Mouse (Mus musculus): Measurements from ENCODE around the gene Tenm4. TPM values are rescaled to one million over a fixed set of nuclear protein-coding genes. Genes with fewer than 3 reads are reported as not detected.

The Tenm4 gene
- polyA plus RNA-seq, 1 experiment from 2014 or later, result 48.9 TPM

- Histone ChIP-seq H3K9me3 (replicated peaks; ENCODE audit: control insufficient read depth, low read length) (no peaks in the 10 kb centered on the region), H3K27ac (ENCODE audit: low read depth, low read length) (peak overlapping the region; percentile 70), H3K4me2 (ENCODE audit: low read length) (no peak overlapping the region), H3K36me3 (ENCODE audit: control insufficient read depth, insufficient read depth, low read length) (peaks cover 50% of the 10 kb centered on the region), H3K4me3 (ENCODE audit: low read depth, low read length) (no peak overlapping the region), H3K27me3 (replicated peaks; ENCODE audit: control insufficient read depth, insufficient read depth, low read length) (no peaks in the 10 kb centered on the region), H3K4me1 (ENCODE audit: control insufficient read depth, insufficient read depth, low read length) (peaks cover 12% of the 10 kb centered on the region), H3K9ac (ENCODE audit: low read length) (no peak overlapping the region)
- ATAC-seq (peak; percentile 57), DNase-seq (ENCODE audit: low spot score) (peak; percentile 64)
- whole genome bisulfite sequencing, result 31% methylated on average over 7 of the region's 7 CpGs
Measured at GRCm38 (mm10) chr7:96890035-96890621, 719.1 kb downstream of the Tenm4 start.

- peaks cover 50% of the 10 kb centered on the region for H3K36me3 ChIP-seq (ENCODE audit: control insufficient read depth, insufficient read depth, low read length)
- H3K4me3 ChIP-seq (ENCODE audit: low read depth, low read length), result no peak overlapping the region
- 78% methylated on average over 10 of the region's 10 CpGs for WGBS
- no peak overlapping the region for H3K9ac ChIP-seq (ENCODE audit: low read length)
- H3K27me3 ChIP-seq (replicated peaks; ENCODE audit: control insufficient read depth, insufficient read depth, low read length), result no peaks in the 10 kb centered on the region
- no peak for DNase-seq (ENCODE audit: low spot score)
- H3K27ac ChIP-seq (ENCODE audit: low read depth, low read length), result no peak overlapping the region
- peaks cover 12% of the 10 kb centered on the region for H3K4me1 ChIP-seq (ENCODE audit: control insufficient read depth, insufficient read depth, low read length)
- H3K4me2 ChIP-seq (ENCODE audit: low read length), result no peak overlapping the region
- no peak for ATAC-seq
- H3K9me3 ChIP-seq (replicated peaks; ENCODE audit: control insufficient read depth, low read length), result no peaks in the 10 kb centered on the region
Measured at GRCm38 (mm10) chr7:96890987-96891386, 719.9 kb downstream of the Tenm4 start.

- Histone ChIP-seq H3K9me3 (replicated peaks; ENCODE audit: control insufficient read depth, low read length) (no peaks in the 10 kb centered on the region), H3K27ac (ENCODE audit: low read depth, low read length) (peak overlapping the region; percentile 83), H3K4me1 (ENCODE audit: control insufficient read depth, insufficient read depth, low read length) (peaks cover 25% of the 10 kb centered on the region), H3K4me3 (ENCODE audit: low read depth, low read length) (no peak overlapping the region), H3K36me3 (ENCODE audit: control insufficient read depth, insufficient read depth, low read length) (peaks cover 56% of the 10 kb centered on the region), H3K4me2 (ENCODE audit: low read length) (no peak overlapping the region), H3K9ac (ENCODE audit: low read length) (no peak overlapping the region), H3K27me3 (replicated peaks; ENCODE audit: control insufficient read depth, insufficient read depth, low read length) (no peaks in the 10 kb centered on the region)
- DNase-seq (ENCODE audit: low spot score) (peak; percentile 65), ATAC-seq (peak; percentile 76)
- 55% methylated on average over 10 of the region's 10 CpGs for WGBS
Measured at GRCm38 (mm10) chr7:96899036-96899569, 728.1 kb downstream of the Tenm4 start.

GRCm38 (mm10) chr7:96902183-96902582, 731.1 kb downstream of the Tenm4 start:
- no peak overlapping the region for H3K9ac ChIP-seq (ENCODE audit: low read length)
- no peak overlapping the region for H3K4me3 ChIP-seq (ENCODE audit: low read depth, low read length)
- WGBS, result 77% methylated on average over 5 of the region's 5 CpGs
- H3K27ac ChIP-seq (ENCODE audit: low read depth, low read length), result no peak overlapping the region
- peaks cover 34% of the 10 kb centered on the region for H3K4me1 ChIP-seq (ENCODE audit: control insufficient read depth, insufficient read depth, low read length)
- no peaks in the 10 kb centered on the region for H3K9me3 ChIP-seq (replicated peaks; ENCODE audit: control insufficient read depth, low read length)
- no peak for ATAC-seq
- peaks cover 43% of the 10 kb centered on the region for H3K36me3 ChIP-seq (ENCODE audit: control insufficient read depth, insufficient read depth, low read length)
- no peak for DNase-seq (ENCODE audit: low spot score)
- no peaks in the 10 kb centered on the region for H3K27me3 ChIP-seq (replicated peaks; ENCODE audit: control insufficient read depth, insufficient read depth, low read length)
- H3K4me2 ChIP-seq (ENCODE audit: low read length), result no peak overlapping the region

GRCm38 (mm10) chr7:96903088-96903985, 732.3 kb downstream of the Tenm4 start:
- Histone ChIP-seq H3K9me3 (replicated peaks; ENCODE audit: control insufficient read depth, low read length) (no peaks in the 10 kb centered on the region), H3K36me3 (ENCODE audit: control insufficient read depth, insufficient read depth, low read length) (peaks cover 50% of the 10 kb centered on the region), H3K4me1 (ENCODE audit: control insufficient read depth, insufficient read depth, low read length) (peaks cover 40% of the 10 kb centered on the region), H3K9ac (ENCODE audit: low read length) (no peak overlapping the region), H3K4me3 (ENCODE audit: low read depth, low read length) (no peak overlapping the region), H3K27ac (ENCODE audit: low read depth, low read length) (peak overlapping the region; percentile 2; the same call in 1 of the 2 replicates), H3K27me3 (replicated peaks; ENCODE audit: control insufficient read depth, insufficient read depth, low read length) (no peaks in the 10 kb centered on the region), H3K4me2 (ENCODE audit: low read length) (no peak overlapping the region)
- 57% methylated on average over 17 of the region's 17 CpGs for WGBS
- 0 out of 2 replicates have a peak, but pooled peaks have one; percentile 16 for ATAC-seq
- DNase-seq (ENCODE audit: low spot score), result peak; percentile 65

GRCm38 (mm10) chr7:96904442-96904841, 733.4 kb downstream of the Tenm4 start:
- peaks cover 50% of the 10 kb centered on the region for H3K36me3 ChIP-seq (ENCODE audit: control insufficient read depth, insufficient read depth, low read length)
- no peaks in the 10 kb centered on the region for H3K27me3 ChIP-seq (replicated peaks; ENCODE audit: control insufficient read depth, insufficient read depth, low read length)
- 0 out of 2 replicates have a peak, but pooled peaks have one; percentile 26 for ATAC-seq
- WGBS, result 47% methylated on average over 3 of the region's 3 CpGs
- DNase-seq (ENCODE audit: low spot score), result no peak
- H3K9me3 ChIP-seq (replicated peaks; ENCODE audit: control insufficient read depth, low read length), result no peaks in the 10 kb centered on the region
- H3K4me2 ChIP-seq (ENCODE audit: low read length), result no peak overlapping the region
- H3K27ac ChIP-seq (ENCODE audit: low read depth, low read length), result peak overlapping the region; percentile 55; the same call in 1 of the 2 replicates
- H3K4me3 ChIP-seq (ENCODE audit: low read depth, low read length), result no peak overlapping the region
- H3K9ac ChIP-seq (ENCODE audit: low read length), result no peak overlapping the region
- peaks cover 33% of the 10 kb centered on the region for H3K4me1 ChIP-seq (ENCODE audit: control insufficient read depth, insufficient read depth, low read length)

- H3K36me3 ChIP-seq (ENCODE audit: control insufficient read depth, insufficient read depth, low read length), result peaks cover 47% of the 10 kb centered on the region
- H3K9ac ChIP-seq (ENCODE audit: low read length), result no peak overlapping the region
- H3K27ac ChIP-seq (ENCODE audit: low read depth, low read length), result no peak overlapping the region; the same call in 1 of the 2 replicates
- WGBS, result 95% methylated on average over 1 of the region's 1 CpGs
- ATAC-seq, result no peak
- no peak overlapping the region for H3K4me3 ChIP-seq (ENCODE audit: low read depth, low read length)
- H3K4me2 ChIP-seq (ENCODE audit: low read length), result no peak overlapping the region
- no peaks in the 10 kb centered on the region for H3K9me3 ChIP-seq (replicated peaks; ENCODE audit: control insufficient read depth, low read length)
- DNase-seq (ENCODE audit: low spot score), result no peak
- peaks cover 36% of the 10 kb centered on the region for H3K4me1 ChIP-seq (ENCODE audit: control insufficient read depth, insufficient read depth, low read length)
- H3K27me3 ChIP-seq (replicated peaks; ENCODE audit: control insufficient read depth, insufficient read depth, low read length), result no peaks in the 10 kb centered on the region
Measured at GRCm38 (mm10) chr7:96904936-96905335, 733.9 kb downstream of the Tenm4 start.

- peaks cover 43% of the 10 kb centered on the region for H3K36me3 ChIP-seq (ENCODE audit: control insufficient read depth, insufficient read depth, low read length)
- H3K27ac ChIP-seq (ENCODE audit: low read depth, low read length), result no peak overlapping the region
- DNase-seq (ENCODE audit: low spot score), result no peak
- no peak overlapping the region for H3K4me2 ChIP-seq (ENCODE audit: low read length)
- H3K9me3 ChIP-seq (replicated peaks; ENCODE audit: control insufficient read depth, low read length), result no peaks in the 10 kb centered on the region
- no peaks in the 10 kb centered on the region for H3K27me3 ChIP-seq (replicated peaks; ENCODE audit: control insufficient read depth, insufficient read depth, low read length)
- ATAC-seq, result no peak
- WGBS, result 67% methylated on average over 3 of the region's 3 CpGs
- peaks cover 36% of the 10 kb centered on the region for H3K4me1 ChIP-seq (ENCODE audit: control insufficient read depth, insufficient read depth, low read length)
- no peak overlapping the region for H3K9ac ChIP-seq (ENCODE audit: low read length)
- no peak overlapping the region for H3K4me3 ChIP-seq (ENCODE audit: low read depth, low read length)
Measured at GRCm38 (mm10) chr7:96905422-96905821, 734.4 kb downstream of the Tenm4 start.
